ENCODE assay signal across 9 mouse cellular contexts in the genomic region with DNA sequence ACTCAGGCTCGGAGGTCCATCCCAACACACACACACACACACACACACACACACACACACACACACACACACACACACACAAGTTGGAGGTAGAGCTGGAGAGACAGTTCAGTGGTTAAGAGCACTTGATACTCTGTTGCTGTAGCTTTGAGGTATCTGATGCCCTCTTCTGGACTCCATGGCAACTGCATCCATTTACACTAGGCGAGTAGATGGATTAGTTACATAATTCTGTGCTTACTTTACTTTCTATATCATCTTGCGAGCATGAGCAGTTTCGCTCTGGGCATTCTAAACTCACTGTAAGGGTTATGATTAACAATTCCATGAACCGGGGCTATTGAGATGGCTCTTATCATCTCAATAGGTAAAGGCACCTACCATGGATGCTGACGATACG. TPM values are rescaled to one million over a fixed set of nuclear protein-coding genes. Genes with fewer than 3 reads are reported as not detected.
DNase-seq lines count a peak whose midpoint lies in the region; ATAC-seq and TF ChIP-seq lines count a peak whose summit lies in the region.
"Had no signal": no experiment of that assay in that cellular context is flagged by ENCODE, and none has a peak within 500 bp of the region (broad histone marks: within the 10 kb centered on the region; RNA-seq: fewer than 3 reads in every experiment).

No protein-coding gene starts in this region.

- H3K4me3 ChIP-seq in limb, embryonic 11.5 days (ENCODE audit: low read depth, low read length), result no peak overlapping the region
- no peak overlapping the region for H3K4me3 ChIP-seq in limb, embryonic 10.5 days
- no peak overlapping the region for H3K4me3 ChIP-seq in liver, embryonic 14.5 days (ENCODE audit: insufficient read depth in 1 of 2, low read depth in 2 of 2, low read length in 2 of 2)
- no peak overlapping the region for H3K4me3 ChIP-seq in forebrain, embryonic 11.5 days (ENCODE audit: low read depth, low read length)
- H3K4me3 ChIP-seq: erythroblast, embryonic 14.5 days had no signal

- H3K27ac ChIP-seq in limb, embryonic 11.5 days (replicated peaks; ENCODE audit: low read depth, low read length), result no peak overlapping the region
- no peak overlapping the region for H3K27ac ChIP-seq in limb, embryonic 10.5 days
- no peak overlapping the region for H3K27ac ChIP-seq in liver, embryonic 14.5 days
- H3K27ac ChIP-seq in forebrain, embryonic 11.5 days (ENCODE audit: low read depth, low read length), result no peak overlapping the region

- H3K9me3 ChIP-seq in limb, embryonic 11.5 days (ENCODE audit: control insufficient read depth, low read length), result no peaks in the 10 kb centered on the region
- H3K9me3 ChIP-seq in limb, embryonic 10.5 days (replicated peaks), result no peaks in the 10 kb centered on the region
- no peaks in the 10 kb centered on the region for H3K9me3 ChIP-seq in liver, embryonic 14.5 days (ENCODE audit: control insufficient read depth, low read length)
- H3K9me3 ChIP-seq in forebrain, embryonic 11.5 days (ENCODE audit: control insufficient read depth, low read length), result no peaks in the 10 kb centered on the region

- 67% methylated on average over 7 of the region's 7 CpGs for WGBS in limb, embryonic 11.5 days
- 66% methylated on average over 7 of the region's 7 CpGs for WGBS in limb, embryonic 10.5 days
- 42% methylated on average over 7 of the region's 7 CpGs for WGBS in liver, embryonic 14.5 days (ENCODE audit: insufficient replicate concordance)
- WGBS in forebrain, embryonic 11.5 days, result 77% methylated on average over 7 of the region's 7 CpGs

- H3K9ac ChIP-seq in limb, embryonic 11.5 days (ENCODE audit: low read length), result no peak overlapping the region
- H3K9ac ChIP-seq in liver, embryonic 14.5 days (replicated peaks), result no peak overlapping the region
- H3K9ac ChIP-seq in forebrain, embryonic 11.5 days (ENCODE audit: low read length), result no peak overlapping the region

- peak; percentile 50; the same call in 1 of the 2 replicates for TF ChIP-seq CTCF in liver, embryonic 14.5 days (IDR thresholded peaks at IDR 0.05; ENCODE audit: low read depth)

- H3K4me1 ChIP-seq in limb, embryonic 11.5 days (ENCODE audit: control insufficient read depth, insufficient read depth, low read length), result peaks cover 2% of the 10 kb centered on the region; the same call in 1 of the 2 replicates
- peaks cover 6% of the 10 kb centered on the region for H3K4me1 ChIP-seq in limb, embryonic 10.5 days
- H3K4me1 ChIP-seq in liver, embryonic 14.5 days (replicated peaks; ENCODE audit: control insufficient read depth in 2 of 2, insufficient read depth in 2 of 2, low read length in 1 of 2), result 0 out of 4 replicates have a peak, but pooled peaks cover 0 to 4% of the 10 kb centered on the region in 2 experiments
- H3K4me1 ChIP-seq in forebrain, embryonic 11.5 days (replicated peaks; ENCODE audit: control insufficient read depth, insufficient read depth, low read length), result no peaks in the 10 kb centered on the region

- no peak overlapping the region for H3K4me2 ChIP-seq in limb, embryonic 11.5 days (ENCODE audit: low read depth, severe bottlenecking)
- H3K4me2 ChIP-seq in liver, embryonic 14.5 days (ENCODE audit: low read depth), result no peak overlapping the region
- H3K4me2 ChIP-seq in forebrain, embryonic 11.5 days (ENCODE audit: low read depth, low read length, severe bottlenecking), result no peak overlapping the region

- DNase-seq in limb, embryonic 11.5 days (ENCODE audit: low spot score), result peak; percentile 61
- DNase-seq in limb, embryonic 10.5 days (ENCODE audit: low spot score), result no peak
- DNase-seq in MEL-GATA-1-ER (ENCODE audit: extremely low read depth, low read depth), result peak; percentile 58
- DNase-seq in cerebellum, postnatal 25 days, result peak; percentile 59 to 81
- DNase-seq in kidney, adult 8-10 months, result peak; percentile 55 to 80
- DNase-seq in liver, embryonic 14.5 days (ENCODE audit: low read depth in 3 of 3, low spot score in 3 of 3), result peak in 1 of 3 experiments; percentile 20
- DNase-seq in right cerebral cortex, adult 2 months (ENCODE audit: low spot score in 2 of 2), result peak; percentile 87 to 91
- DNase-seq in forebrain, embryonic 11.5 days (ENCODE audit: low spot score), result no peak

- TF ChIP-seq EP300 in liver, embryonic 14.5 days (IDR thresholded peaks at IDR 0.05; ENCODE audit: low read depth), result no peak

- H3K36me3 ChIP-seq in limb, embryonic 11.5 days (ENCODE audit: control insufficient read depth, insufficient read depth, low read length), result no peaks in the 10 kb centered on the region
- H3K36me3 ChIP-seq in limb, embryonic 10.5 days, result no peaks in the 10 kb centered on the region
- no peaks in the 10 kb centered on the region for H3K36me3 ChIP-seq in liver, embryonic 14.5 days (replicated peaks; ENCODE audit: control insufficient read depth, insufficient read depth, low read depth)
- no peaks in the 10 kb centered on the region for H3K36me3 ChIP-seq in forebrain, embryonic 11.5 days (ENCODE audit: control insufficient read depth, insufficient read depth, low read length)

- ATAC-seq in limb, embryonic 11.5 days (ENCODE audit: insufficient number of reproducible peaks, low FRiP score, low TSS enrichment, low read depth), result no peak
- no peak for ATAC-seq in liver, embryonic 14.5 days (ENCODE audit: insufficient read depth)
- no peak for ATAC-seq in forebrain, embryonic 11.5 days (replicated peaks; ENCODE audit: low FRiP score)

- H3K27me3 ChIP-seq in limb, embryonic 11.5 days (ENCODE audit: control insufficient read depth, insufficient read depth, low read length), result no peaks in the 10 kb centered on the region
- no peaks in the 10 kb centered on the region for H3K27me3 ChIP-seq in limb, embryonic 10.5 days (ENCODE audit: low read depth, poor library complexity, severe bottlenecking)
- H3K27me3 ChIP-seq in liver, embryonic 14.5 days (ENCODE audit: control insufficient read depth, insufficient read depth, low read length), result no peaks in the 10 kb centered on the region
- H3K27me3 ChIP-seq in forebrain, embryonic 11.5 days (ENCODE audit: control insufficient read depth, insufficient read depth, low read length), result no peaks in the 10 kb centered on the region

RNA-seq across cellular contexts. Expression of a gene that starts 8.6 kb away (rescaled TPM):
- 0.20 and 0.37 TPM in 2 replicates for polyA plus RNA-seq in limb, embryonic 11.5 days (2014; fragmentation: Nextera tagmentation; extraction: Ambion mirVana)
- 0.11 and 0.16 TPM in 2 replicates for polyA plus RNA-seq in limb, embryonic 10.5 days (2016; fragmentation: Nextera tagmentation; extraction: Ambion mirVana)
- 0.20 and 0.28 TPM in 2 replicates for polyA plus RNA-seq in liver, embryonic 14.5 days (2012; rRNA removed)
- 0.10 and 0.19 TPM in 2 replicates for polyA plus RNA-seq in liver, embryonic 14.5 days (2014; fragmentation: Nextera tagmentation; extraction: Ambion mirVana)
- 14.5 and 16.0 TPM in 2 replicates for polyA plus RNA-seq in forebrain, embryonic 11.5 days (2014; fragmentation: Nextera tagmentation; extraction: Ambion mirVana)
- polyA plus RNA-seq: erythroblast, embryonic 14.5 days had no signal

RNA-seq across cellular contexts. Expression of a gene that starts 14.5 kb away (rescaled TPM):
- polyA plus RNA-seq in limb, embryonic 11.5 days (2014; fragmentation: Nextera tagmentation; extraction: Ambion mirVana), result 105 and 113 TPM in 2 replicates
- polyA plus RNA-seq in limb, embryonic 10.5 days (2016; fragmentation: Nextera tagmentation; extraction: Ambion mirVana), result 82.4 and 91.9 TPM in 2 replicates
- 20.4 and 27.1 TPM in 2 replicates for polyA plus RNA-seq in liver, embryonic 14.5 days (2012; rRNA removed)
- 11.7 and 13.1 TPM in 2 replicates for polyA plus RNA-seq in liver, embryonic 14.5 days (2014; fragmentation: Nextera tagmentation; extraction: Ambion mirVana)
- polyA plus RNA-seq in forebrain, embryonic 11.5 days (2014; fragmentation: Nextera tagmentation; extraction: Ambion mirVana), result 116 and 137 TPM in 2 replicates

Comparison
In these comparisons a context has a peak if more than half of its experiments do, and no peak if none do; other contexts are left out.
1. DNase-seq: peak in limb, embryonic 11.5 days (single experiment), MEL-GATA-1-ER (single experiment), cerebellum, postnatal 25 days (2 of 2), kidney, adult 8-10 months (2 of 2) and right cerebral cortex, adult 2 months (2 of 2); none in limb, embryonic 10.5 days (single experiment) and forebrain, embryonic 11.5 days (single experiment).
2. RNA of a gene that starts 8.6 kb away (polyA plus RNA-seq): 14.5 to 16.0 TPM in forebrain, embryonic 11.5 days; 0.10 to 0.28 TPM in liver, embryonic 14.5 days, 0.20 to 0.37 TPM in limb, embryonic 11.5 days and 0.11 to 0.16 TPM in limb, embryonic 10.5 days; every median in the first group is over 10 times any median in the second.